Mouse (Mus musculus) midbrain, embryonic 15.5 days (tissue): ENCODE results near the gene Rassf1. TPM values are rescaled to one million over a fixed set of nuclear protein-coding genes. Genes with fewer than 3 reads are reported as not detected.
"Not testable (repeated sequence)": the region's sequence is repeated elsewhere in the genome, so short reads cannot be mapped to it uniquely, and the experiment has no call there.

Experiments
- ATAC-seq: fragments of 200-750 bp; cut with Nextera tagmentation; replicated peaks from 2 replicates; pipeline ENCODE4 v1.8.0; 2017; ENCODE audit warnings: moderate TSS enrichment
- H3K27ac ChIP-seq: fragments of 300-500 bp; sonication (generic); 2 replicates; pipeline ENCODE4 v1.5.1; 2015; ENCODE audit warnings: mild to moderate bottlenecking, inconsistent platforms
- H3K27me3 ChIP-seq: fragments of 300-500 bp; sonication (generic); replicated peaks from 2 replicates; pipeline ENCODE4 v1.6.1; 2015; ENCODE audit warnings: inconsistent platforms
- H3K36me3 ChIP-seq: fragments of 300-500 bp; sonication (generic); replicated peaks from 2 replicates; pipeline ENCODE4 v1.6.1; 2015; ENCODE audit warnings: inconsistent platforms
- H3K4me1 ChIP-seq: fragments of 300-500 bp; sonication (generic); 2 replicates; pipeline ENCODE4 v1.6.1; 2015; ENCODE audit warnings: inconsistent platforms
- H3K4me2 ChIP-seq: fragments of 300-500 bp; sonication (generic); 2 replicates; pipeline ENCODE4 v1.6.1; 2015; ENCODE audit warnings: inconsistent platforms, mild to moderate bottlenecking, moderate library complexity
- H3K4me3 ChIP-seq: fragments of 300-500 bp; sonication (generic); 2 replicates; pipeline ENCODE4 v1.5.1; 2015; ENCODE audit warnings: mild to moderate bottlenecking, inconsistent platforms
- H3K9ac ChIP-seq: fragments of 300-500 bp; sonication (generic); 2 replicates; pipeline ENCODE4 v1.6.1; 2015; ENCODE audit warnings: mild to moderate bottlenecking, inconsistent platforms
- H3K9me3 ChIP-seq: fragments of 300-500 bp; sonication (generic); 2 replicates; pipeline ENCODE4 v1.6.1; 2016; ENCODE audit warnings: inconsistent platforms
- WGBS: fragments of 180-500 bp; shearing (Covaris S2); methylation state at CpG from one replicate; pipeline ENCODE4 v1.1.7; 2015; ENCODE audit warnings: mixed read lengths; 5-methylcytosine and 5-hydroxymethylcytosine counted together
- polyA plus RNA-seq: library from polyadenylated mRNA; unstranded; fragments of >200 nt; fragmentation: Nextera tagmentation; extraction: Ambion mirVana; gene quantifications from 2 replicates; pipeline ENCODE4 v1.2.1, GENCODE M21; 2015

The Rassf1 gene
- polyA plus RNA-seq, 1 experiment from 2014 or later: 45.3 TPM

- H3K4me3 ChIP-seq: peak within 1 kb of the TSS; percentile 94
- 4% methylated on average over 18 of the region's 18 CpGs for WGBS
- ATAC-seq: no peak
- peaks cover 32% of the 10 kb centered on the region for H3K36me3 ChIP-seq
- H3K27ac ChIP-seq: peak within 1 kb of the TSS; percentile 89
- H3K4me1 ChIP-seq: peaks cover 59% of the 10 kb centered on the region
- H3K4me2 ChIP-seq: peak within 1 kb of the TSS; percentile 84
- no peaks in the 10 kb centered on the region for H3K9me3 ChIP-seq
- H3K9ac ChIP-seq: peak within 1 kb of the TSS; percentile 88
- H3K27me3 ChIP-seq: no peaks in the 10 kb centered on the region
Observed at GRCm38 (mm10) chr9:107567702-107568319, 16.5 kb downstream of the Rassf1 start, which contains the start of gene Hyal2. TSS of gene Hyal2 (plus strand) at chr9:107567945.

GRCm38 (mm10) chr9:107568331-107569261 is 17.2 kb downstream of the Rassf1 start:
- Histone ChIP-seq H3K36me3 (peaks cover 33% of the 10 kb centered on the region), H3K4me2 (peak overlapping the region; percentile 84), H3K27ac (peak overlapping the region; percentile 89), H3K9me3 (no peaks in the 10 kb centered on the region), H3K9ac (peak overlapping the region; percentile 88), H3K4me3 (peak overlapping the region; percentile 94), H3K4me1 (peaks cover 57% of the 10 kb centered on the region), H3K27me3 (no peaks in the 10 kb centered on the region)
- peak; percentile 89 for ATAC-seq
- WGBS: under 1% methylated on average over 41 of the region's 41 CpGs

- Histone ChIP-seq H3K36me3 (peaks cover 33% of the 10 kb centered on the region), H3K27me3 (no peaks in the 10 kb centered on the region)
Observed at GRCm38 (mm10) chr9:107569270-107569669, 17.9 kb downstream of the Rassf1 start.

GRCm38 (mm10) chr9:107570016-107570415 is 18.7 kb downstream of the Rassf1 start:
- Histone ChIP-seq H3K4me1 (peaks cover 46% of the 10 kb centered on the region), H3K4me3 (peak overlapping the region; percentile 94), H3K9ac (peak overlapping the region; percentile 88), H3K4me2 (peak overlapping the region; percentile 84), H3K27me3 (no peaks in the 10 kb centered on the region), H3K27ac (peak overlapping the region; percentile 89), H3K36me3 (peaks cover 33% of the 10 kb centered on the region), H3K9me3 (no peaks in the 10 kb centered on the region)
- ATAC-seq: no peak
- 43% methylated on average over 13 of the region's 13 CpGs for WGBS

More at GRCm38 (mm10) chr9:107569270-107569669, 17.9 kb downstream of the Rassf1 start:
- Histone ChIP-seq H3K4me3 (peak overlapping the region; percentile 94), H3K4me2 (peak overlapping the region; percentile 84), H3K9me3 (no peaks in the 10 kb centered on the region), H3K9ac (peak overlapping the region; percentile 88), H3K27ac (peak overlapping the region; percentile 89), H3K4me1 (peaks cover 51% of the 10 kb centered on the region)
- peak; percentile 29; the same call in 1 of the 2 replicates for ATAC-seq
- 1% methylated on average over 22 of the region's 23 CpGs for WGBS

DNA sequence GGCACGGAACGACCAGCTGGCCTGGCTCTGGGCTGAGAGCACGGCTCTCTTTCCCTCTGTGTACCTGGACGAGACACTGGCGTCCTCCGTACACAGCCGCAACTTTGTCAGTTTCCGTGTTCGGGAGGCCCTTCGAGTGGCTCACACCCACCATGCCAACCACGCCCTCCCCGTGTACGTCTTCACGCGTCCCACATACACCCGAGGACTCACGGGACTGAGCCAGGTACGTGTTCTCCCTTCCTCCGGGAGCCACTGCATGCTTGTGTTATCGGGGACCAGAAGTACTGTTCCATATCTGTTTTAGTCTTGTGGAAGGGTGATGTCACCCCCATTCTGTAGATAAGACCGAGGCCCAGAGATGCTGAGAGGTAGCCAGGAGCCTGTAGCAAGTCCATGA is 19.5 kb downstream of the Rassf1 start:
- H3K9me3 ChIP-seq: no peaks in the 10 kb centered on the region
- H3K4me3 ChIP-seq: peak overlapping the region; percentile 94
- no peaks in the 10 kb centered on the region for H3K27me3 ChIP-seq
- no peak for ATAC-seq
- H3K27ac ChIP-seq: no peak overlapping the region
- 95% methylated on average over 21 of the region's 21 CpGs for WGBS
- no peak overlapping the region for H3K9ac ChIP-seq
- peaks cover 28% of the 10 kb centered on the region for H3K36me3 ChIP-seq
- peak overlapping the region; percentile 84 for H3K4me2 ChIP-seq
- peaks cover 46% of the 10 kb centered on the region for H3K4me1 ChIP-seq

GRCm38 (mm10) chr9:107571534-107572326 is 20.4 kb downstream of the Rassf1 start:
- H3K27ac ChIP-seq: no peak overlapping the region
- peak overlapping the region; percentile 84; the same call in 1 of the 2 replicates for H3K4me2 ChIP-seq
- peaks cover 25% of the 10 kb centered on the region for H3K36me3 ChIP-seq
- peaks cover 45% of the 10 kb centered on the region for H3K4me1 ChIP-seq
- H3K9me3 ChIP-seq: no peaks in the 10 kb centered on the region
- H3K9ac ChIP-seq: no peak overlapping the region
- no peak for ATAC-seq
- WGBS: 96% methylated on average over 22 of the region's 22 CpGs
- H3K27me3 ChIP-seq: no peaks in the 10 kb centered on the region
- H3K4me3 ChIP-seq: peak overlapping the region; percentile 6; the same call in 1 of the 2 replicates

GRCm38 (mm10) chr9:107572327-107572662 is 20.9 kb downstream of the Rassf1 start:
- 100% methylated on average over 2 of the region's 2 CpGs for whole genome bisulfite sequencing
- Histone ChIP-seq H3K4me1 (peaks cover 43% of the 10 kb centered on the region), H3K9ac (no peak overlapping the region)

GRCm38 (mm10) chr9:107573774-107574173 is 22.4 kb downstream of the Rassf1 start:
- not testable (repeated sequence) for H3K27ac ChIP-seq, H3K4me2 ChIP-seq, H3K4me3 ChIP-seq, ATAC-seq, H3K9ac ChIP-seq, H3K9me3 ChIP-seq, H3K27me3 ChIP-seq
- 78% methylated on average over 6 of the region's 6 CpGs for WGBS
- Histone ChIP-seq H3K36me3 (peaks cover 25% of the 10 kb centered on the region), H3K4me1 (peaks cover 33% of the 10 kb centered on the region)

More at GRCm38 (mm10) chr9:107572327-107572662, 20.9 kb downstream of the Rassf1 start:
- Histone ChIP-seq H3K4me2 (no peak overlapping the region), H3K27ac (no peak overlapping the region), H3K27me3 (no peaks in the 10 kb centered on the region), H3K4me3 (no peak overlapping the region), H3K36me3 (peaks cover 25% of the 10 kb centered on the region), H3K9me3 (no peaks in the 10 kb centered on the region)
- no peak for ATAC-seq

GRCm38 (mm10) chr9:107575579-107576356 is 24.4 kb downstream of the Rassf1 start:
- no peak overlapping the region for H3K9ac ChIP-seq
- H3K9me3 ChIP-seq: no peaks in the 10 kb centered on the region
- no peaks in the 10 kb centered on the region for H3K27me3 ChIP-seq
- H3K4me2 ChIP-seq: no peak overlapping the region
- peaks cover 24% of the 10 kb centered on the region for H3K36me3 ChIP-seq
- H3K4me3 ChIP-seq: no peak overlapping the region
- no peak for ATAC-seq
- 90% methylated on average over 14 of the region's 14 CpGs for WGBS
- H3K27ac ChIP-seq: no peak overlapping the region
- peaks cover 35% of the 10 kb centered on the region for H3K4me1 ChIP-seq

GRCm38 (mm10) chr9:107576357-107577107 is 25.2 kb downstream of the Rassf1 start, which contains the start of gene Hyal1:
TSS of gene Hyal1 (plus strand) at chr9:107576927.
- WGBS: 25% methylated on average over 16 of the region's 16 CpGs
- Histone ChIP-seq H3K9ac (no peak within 1 kb of the TSS), H3K4me3 (no peak within 1 kb of the TSS), H3K4me2 (peak within 1 kb of the TSS; percentile 34), H3K27ac (peak within 1 kb of the TSS; percentile 43; the same call in 1 of the 2 replicates), H3K9me3 (no peaks in the 10 kb centered on the region), H3K36me3 (peaks cover 18% of the 10 kb centered on the region), H3K27me3 (no peaks in the 10 kb centered on the region), H3K4me1 (peaks cover 34% of the 10 kb centered on the region)
- 0 out of 2 replicates have a peak, but pooled peaks have one; percentile 30 for ATAC-seq
